Mouse (Mus musculus): ENCODE measurements around the gene Tenm3. TPM values are rescaled to one million over a fixed set of nuclear protein-coding genes. Genes with fewer than 3 reads are reported as not detected.

The Tenm3 gene
- polyA plus RNA-seq, 1 experiment from 2014 or later: 36.8 TPM

- no peak for ATAC-seq (ENCODE audit: low FRiP score, low read depth)
- Histone ChIP-seq H3K4me2 (replicated peaks) (peak overlapping the region; percentile 82), H3K4me3 (peak overlapping the region; percentile 76), H3K9me3 (no peaks in the 10 kb centered on the region), H3K9ac (peak overlapping the region; percentile 79; the same call in 1 of the 2 replicates), H3K4me1 (peaks cover 6% of the 10 kb centered on the region; the same call in 1 of the 2 replicates), H3K27ac (no peak overlapping the region), H3K27me3 (replicated peaks) (no peaks in the 10 kb centered on the region), H3K36me3 (no peaks in the 10 kb centered on the region)
- WGBS: 1% methylated on average over 9 of the region's 9 CpGs
Observed at GRCm38 (mm10) chr8:48553791-48554288, 289.9 kb downstream of the Tenm3 start.

DNA sequence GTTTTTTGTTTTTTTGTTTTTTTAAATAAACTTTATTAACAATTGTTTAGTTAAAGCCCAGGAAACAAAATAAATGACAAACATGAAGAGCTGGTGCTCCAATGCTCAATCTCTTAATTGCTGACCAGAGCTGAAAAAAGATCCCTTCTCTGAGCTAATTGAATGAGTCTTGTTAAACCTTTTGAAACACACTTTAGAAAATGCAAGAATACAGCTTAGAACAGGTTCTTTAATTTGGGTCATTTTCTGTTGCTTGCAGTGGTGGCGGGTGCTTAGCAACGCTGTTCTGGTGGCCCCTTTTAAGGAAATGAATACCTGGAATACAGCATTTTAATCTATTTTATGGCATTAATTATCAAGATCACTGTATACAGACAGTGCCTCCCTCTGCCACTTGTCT, 291.4 kb downstream of the Tenm3 start:
- Histone ChIP-seq H3K27me3 (replicated peaks) (no peaks in the 10 kb centered on the region), H3K4me3 (no peak overlapping the region), H3K9me3 (no peaks in the 10 kb centered on the region), H3K27ac (no peak overlapping the region), H3K9ac (no peak overlapping the region), H3K4me1 (peaks cover 6% of the 10 kb centered on the region; the same call in 1 of the 2 replicates), H3K36me3 (no peaks in the 10 kb centered on the region), H3K4me2 (replicated peaks) (no peak overlapping the region)
- WGBS: 32% methylated on average over 2 of the region's 2 CpGs
- ATAC-seq (ENCODE audit: low FRiP score, low read depth): no peak

DNA sequence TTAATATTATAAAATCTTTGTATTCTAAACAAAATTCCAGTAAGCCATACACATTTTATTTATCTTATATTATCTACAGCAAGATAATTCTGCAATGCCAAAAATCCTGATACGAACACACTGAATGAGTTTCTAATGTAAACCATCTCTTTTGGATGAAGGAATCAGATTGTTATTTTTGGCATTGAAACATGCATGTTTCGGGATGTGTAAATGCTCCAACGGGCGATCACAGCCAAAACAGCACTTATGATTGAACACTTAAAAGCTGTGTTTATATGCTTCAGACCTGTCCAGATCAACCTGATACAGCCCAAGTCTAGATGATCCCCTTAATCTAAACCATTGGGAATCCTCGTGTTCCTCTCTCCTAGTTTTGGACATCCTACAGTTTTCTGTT, 292.4 kb downstream of the Tenm3 start:
- no peak for ATAC-seq (ENCODE audit: low FRiP score, low read depth)
- Histone ChIP-seq H3K27ac (no peak overlapping the region), H3K9me3 (no peaks in the 10 kb centered on the region), H3K36me3 (no peaks in the 10 kb centered on the region), H3K4me2 (replicated peaks) (no peak overlapping the region), H3K4me3 (no peak overlapping the region), H3K27me3 (replicated peaks) (no peaks in the 10 kb centered on the region), H3K4me1 (peaks cover 6% of the 10 kb centered on the region; the same call in 1 of the 2 replicates), H3K9ac (no peak overlapping the region)
- 73% methylated on average over 5 of the region's 5 CpGs for WGBS

DNA sequence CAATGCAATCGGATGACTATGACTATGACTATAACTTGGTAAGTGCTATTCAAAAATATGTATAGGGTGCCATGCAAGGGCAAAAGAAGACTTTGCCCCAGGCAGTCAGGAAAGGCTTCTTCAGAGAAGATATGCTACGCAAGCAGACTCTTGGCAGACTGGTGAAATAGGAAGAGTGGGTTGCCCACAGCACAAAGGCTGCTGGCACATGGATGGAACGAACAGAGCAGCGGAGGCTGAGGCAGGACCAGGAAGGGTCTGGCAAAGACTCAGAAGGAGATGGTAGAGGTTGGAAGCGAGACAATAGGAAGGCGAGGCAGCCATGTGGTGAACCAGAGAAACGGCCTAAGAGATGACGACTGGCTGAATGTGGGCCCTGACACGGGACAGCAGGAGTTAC, 294.8 kb downstream of the Tenm3 start:
- H3K9me3 ChIP-seq: no peaks in the 10 kb centered on the region
- no peak overlapping the region for H3K27ac ChIP-seq
- no peak overlapping the region for H3K9ac ChIP-seq
- no peaks in the 10 kb centered on the region for H3K36me3 ChIP-seq
- no peaks in the 10 kb centered on the region for H3K27me3 ChIP-seq (replicated peaks)
- no peak for ATAC-seq (ENCODE audit: low FRiP score, low read depth)
- no peak overlapping the region for H3K4me3 ChIP-seq
- WGBS: 91% methylated on average over 9 of the region's 9 CpGs
- no peak overlapping the region for H3K4me2 ChIP-seq (replicated peaks)
- H3K4me1 ChIP-seq: peaks cover 6% of the 10 kb centered on the region; the same call in 1 of the 2 replicates

DNA sequence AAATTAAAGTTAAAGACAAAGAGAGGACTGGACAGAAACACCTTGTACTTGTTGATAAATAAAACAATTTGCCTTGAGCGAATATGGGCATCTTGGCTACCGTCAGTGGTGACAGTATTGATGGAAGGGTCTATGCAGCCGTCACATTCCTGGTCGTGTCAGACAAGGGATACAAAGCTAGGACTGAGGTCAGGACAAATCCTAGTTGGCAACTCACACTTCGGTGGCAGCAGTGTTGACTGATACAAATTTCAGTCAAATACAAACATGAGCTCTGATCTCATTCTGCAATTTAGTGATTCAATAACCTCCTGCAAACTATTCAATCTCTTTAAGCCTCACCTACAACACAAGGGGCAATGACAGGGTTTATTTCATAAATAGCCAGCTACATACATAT, 298.1 kb downstream of the Tenm3 start:
- Histone ChIP-seq H3K27ac (no peak overlapping the region), H3K9me3 (no peaks in the 10 kb centered on the region), H3K27me3 (replicated peaks) (no peaks in the 10 kb centered on the region), H3K4me3 (no peak overlapping the region), H3K4me2 (replicated peaks) (no peak overlapping the region), H3K36me3 (no peaks in the 10 kb centered on the region), H3K9ac (no peak overlapping the region), H3K4me1 (peaks cover 15% of the 10 kb centered on the region; the same call in 1 of the 2 replicates)
- 94% methylated on average over 5 of the region's 5 CpGs for WGBS
- ATAC-seq (ENCODE audit: low FRiP score, low read depth): no peak

- Histone ChIP-seq H3K4me3 (no peak overlapping the region), H3K4me1 (peaks cover 9% of the 10 kb centered on the region; the same call in 1 of the 2 replicates), H3K27me3 (replicated peaks) (no peaks in the 10 kb centered on the region), H3K36me3 (no peaks in the 10 kb centered on the region), H3K27ac (no peak overlapping the region), H3K9ac (no peak overlapping the region), H3K9me3 (no peaks in the 10 kb centered on the region), H3K4me2 (replicated peaks) (no peak overlapping the region)
- ATAC-seq (ENCODE audit: low FRiP score, low read depth): no peak
- 64% methylated on average over 7 of the region's 7 CpGs for WGBS
Observed at GRCm38 (mm10) chr8:48544840-48545239, 298.9 kb downstream of the Tenm3 start.

DNA sequence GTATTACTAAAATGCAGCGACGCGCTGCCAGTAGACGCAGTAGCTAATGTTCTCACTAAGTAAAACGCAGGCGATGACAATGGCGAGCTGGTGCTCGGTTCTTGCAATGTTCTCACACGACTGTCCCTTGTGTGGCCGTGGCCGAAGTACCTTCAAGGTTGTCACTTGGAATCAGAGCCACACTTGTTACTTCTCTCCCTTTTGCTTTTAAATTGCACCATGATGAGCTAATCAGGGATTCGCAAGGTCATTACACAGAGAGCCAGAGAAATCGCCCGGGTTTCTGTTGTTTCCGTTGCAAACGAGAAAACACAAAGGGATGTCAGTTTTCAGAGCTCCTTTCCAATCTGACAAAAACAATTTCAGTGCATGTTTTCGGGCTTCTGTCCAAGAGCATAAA, 301.6 kb downstream of the Tenm3 start:
- peaks cover 9% of the 10 kb centered on the region; the same call in 1 of the 2 replicates for H3K4me1 ChIP-seq
- H3K9ac ChIP-seq: no peak overlapping the region
- no peaks in the 10 kb centered on the region for H3K27me3 ChIP-seq (replicated peaks)
- no peaks in the 10 kb centered on the region for H3K36me3 ChIP-seq
- WGBS: 77% methylated on average over 17 of the region's 17 CpGs
- no peak overlapping the region for H3K4me2 ChIP-seq (replicated peaks)
- no peak overlapping the region for H3K27ac ChIP-seq
- no peaks in the 10 kb centered on the region for H3K9me3 ChIP-seq
- ATAC-seq (ENCODE audit: low FRiP score, low read depth): no peak
- no peak overlapping the region for H3K4me3 ChIP-seq

DNA sequence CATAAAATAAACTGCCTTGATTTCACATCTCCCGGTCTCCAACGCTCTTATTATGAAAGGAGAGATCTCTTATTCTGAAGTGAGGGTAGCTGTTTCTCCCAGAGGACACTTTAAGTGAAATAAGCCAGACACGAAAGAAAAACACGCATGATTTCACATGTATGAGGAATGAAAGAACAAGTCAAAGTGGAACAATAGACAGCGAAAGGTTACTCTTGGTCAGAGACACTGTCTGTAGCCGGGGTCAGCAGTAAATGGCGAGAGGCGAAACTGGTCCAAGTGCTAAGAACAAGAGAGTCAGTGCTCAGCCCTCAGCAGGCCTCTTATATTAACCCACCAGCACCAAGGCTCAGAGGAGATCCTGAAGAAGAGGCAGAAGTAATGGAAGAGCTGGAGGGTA, 302.9 kb downstream of the Tenm3 start:
- Histone ChIP-seq H3K9me3 (no peaks in the 10 kb centered on the region), H3K4me3 (no peak overlapping the region), H3K4me2 (replicated peaks) (peak overlapping the region; percentile 16; the same call in 1 of the 2 replicates), H3K4me1 (peaks cover 9% of the 10 kb centered on the region; the same call in 1 of the 2 replicates), H3K27ac (no peak overlapping the region), H3K27me3 (replicated peaks) (no peaks in the 10 kb centered on the region), H3K36me3 (no peaks in the 10 kb centered on the region), H3K9ac (no peak overlapping the region)
- no peak for ATAC-seq (ENCODE audit: low FRiP score, low read depth)
- 19% methylated on average over 8 of the region's 8 CpGs for WGBS

DNA sequence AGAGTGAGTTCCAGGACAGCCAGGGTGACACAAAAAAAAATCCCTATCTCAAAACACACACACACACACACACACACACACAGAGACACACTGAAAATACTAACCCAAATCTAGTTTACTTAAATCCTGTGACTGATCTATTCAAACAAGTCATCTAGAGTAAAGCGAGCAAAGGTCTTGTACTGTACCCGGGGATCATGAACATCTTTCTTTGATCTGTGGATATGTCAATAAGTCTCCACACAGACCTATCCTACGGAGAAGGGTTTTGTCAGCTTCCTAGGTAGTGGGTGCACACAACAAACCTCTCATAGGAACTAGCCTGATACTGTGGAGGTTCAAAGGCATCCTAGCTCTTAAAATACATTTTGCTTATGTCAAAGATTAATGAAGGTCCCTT, 307.9 kb downstream of the Tenm3 start:
- no peak overlapping the region for H3K27ac ChIP-seq
- no peaks in the 10 kb centered on the region for H3K9me3 ChIP-seq
- no peak for ATAC-seq (ENCODE audit: low FRiP score, low read depth)
- no peaks in the 10 kb centered on the region for H3K27me3 ChIP-seq (replicated peaks)
- no peak overlapping the region for H3K4me3 ChIP-seq
- H3K4me2 ChIP-seq (replicated peaks): no peak overlapping the region
- 93% methylated on average over 3 of the region's 3 CpGs for WGBS
- H3K4me1 ChIP-seq: peaks cover 1% of the 10 kb centered on the region; the same call in 1 of the 2 replicates
- no peak overlapping the region for H3K9ac ChIP-seq
- H3K36me3 ChIP-seq: no peaks in the 10 kb centered on the region

GRCm38 (mm10) chr8:48531795-48532194, 312.0 kb downstream of the Tenm3 start:
- WGBS: 88% methylated on average over 5 of the region's 5 CpGs
- Histone ChIP-seq H3K4me2 (replicated peaks) (no peak overlapping the region), H3K9ac (no peak overlapping the region), H3K4me3 (no peak overlapping the region), H3K36me3 (no peaks in the 10 kb centered on the region), H3K9me3 (no peaks in the 10 kb centered on the region), H3K27ac (no peak overlapping the region), H3K4me1 (no peaks in the 10 kb centered on the region), H3K27me3 (replicated peaks) (no peaks in the 10 kb centered on the region)
- ATAC-seq (ENCODE audit: low FRiP score, low read depth): no peak

- H3K4me1 ChIP-seq: no peaks in the 10 kb centered on the region
- WGBS: 95% methylated on average over 11 of the region's 11 CpGs
Observed at GRCm38 (mm10) chr8:48530916-48531570, 312.7 kb downstream of the Tenm3 start.

GRCm38 (mm10) chr8:48527418-48527817, 316.3 kb downstream of the Tenm3 start:
- WGBS: 42% methylated on average over 6 of the region's 6 CpGs
- no peak for ATAC-seq (ENCODE audit: low FRiP score, low read depth)
- Histone ChIP-seq H3K4me3 (no peak overlapping the region), H3K4me1 (no peaks in the 10 kb centered on the region), H3K9ac (no peak overlapping the region), H3K9me3 (no peaks in the 10 kb centered on the region), H3K27ac (no peak overlapping the region), H3K4me2 (replicated peaks) (no peak overlapping the region), H3K36me3 (no peaks in the 10 kb centered on the region), H3K27me3 (replicated peaks) (no peaks in the 10 kb centered on the region)

More at GRCm38 (mm10) chr8:48530916-48531570, 312.7 kb downstream of the Tenm3 start:
- Histone ChIP-seq H3K4me3 (no peak overlapping the region), H3K27ac (no peak overlapping the region), H3K36me3 (no peaks in the 10 kb centered on the region), H3K9me3 (no peaks in the 10 kb centered on the region), H3K9ac (no peak overlapping the region), H3K4me2 (replicated peaks) (no peak overlapping the region), H3K27me3 (replicated peaks) (no peaks in the 10 kb centered on the region)
- no peak for ATAC-seq (ENCODE audit: low FRiP score, low read depth)
